Mouse (Mus musculus) fat pad, adult 2 months (tissue): ENCODE measurements at regions not wholly inside any gene's neighbourhood (a gene's known extent, or its start where the extent isn't known, plus 50 kb on each side); places are given as distances from the start of the nearest gene placed in this dataset.

Experiments
- DNase-seq: peaks from one replicate; pipeline ENCODE4 v3.0.0-alpha.2; 2011; ENCODE audit warnings: low read depth, low spot score; ENCODE audit errors: extremely low read depth

- no peak for DNase-seq
Measured at GRCm38 (mm10) chr16:25584337-25585069, 99.1 kb upstream of the Trp63 start.

GRCm38 (mm10) chr16:25585070-25585454, 98.5 kb upstream of the Trp63 start:
- no peak for DNase-seq

- DNase-seq: no peak
Measured at GRCm38 (mm10) chr16:25585953-25586352, 97.6 kb upstream of the Trp63 start.

GRCm38 (mm10) chr16:25587879-25588347, 95.7 kb upstream of the Trp63 start:
- DNase-seq: no peak

- no peak for DNase-seq
Measured at GRCm38 (mm10) chr16:25597435-25597834, 86.1 kb upstream of the Trp63 start.

- DNase-seq: no peak
Measured at GRCm38 (mm10) chr16:25603121-25603520, 80.4 kb upstream of the Trp63 start.

GRCm38 (mm10) chr16:25615229-25615628, 68.3 kb upstream of the Trp63 start:
- no peak for DNase-seq

GRCm38 (mm10) chr16:25615646-25616045, 67.9 kb upstream of the Trp63 start:
- no peak for DNase-seq

- DNase-seq: no peak
Measured at GRCm38 (mm10) chr16:25618898-25619297, 64.7 kb upstream of the Trp63 start.

- no peak for DNase-seq
Measured at GRCm38 (mm10) chr16:25622651-25623050, 60.9 kb upstream of the Trp63 start.

GRCm38 (mm10) chr16:25623986-25624623, 59.5 kb upstream of the Trp63 start:
- peak; percentile 100 for DNase-seq

GRCm38 (mm10) chr16:25629750-25630149, 53.8 kb upstream of the Trp63 start:
- DNase-seq: no peak

GRCm38 (mm10) chr16:25631139-25631716, 52.3 kb upstream of the Trp63 start:
- DNase-seq: no peak
